Mouse (Mus musculus): ENCODE data around the gene Plscr3. TPM values are rescaled to one million over a fixed set of nuclear protein-coding genes. Genes with fewer than 3 reads are reported as not detected.

The Plscr3 gene
- polyA plus RNA-seq, 1 experiment from 2014 or later: 26.1 TPM

GRCm38 (mm10) chr11:69804972-69805909 is 40.9 kb upstream of the Plscr3 start, which contains the start of gene Tmem102:
Tmem102 (minus strand) TSS chr11:69805624.
- ATAC-seq (ENCODE audit: insufficient read depth): no peak
- H3K36me3 ChIP-seq (replicated peaks): no peaks in the 10 kb centered on the region
- H3K9ac ChIP-seq: 0 out of 2 replicates have a peak within 1 kb of the TSS, but pooled peaks have one; percentile 47
- H3K4me3 ChIP-seq (replicated peaks): peak within 1 kb of the TSS; percentile 11; the same call in 1 of the 2 replicates
- no peaks in the 10 kb centered on the region for H3K9me3 ChIP-seq (replicated peaks)
- peak within 1 kb of the TSS; percentile 78 for H3K4me2 ChIP-seq
- H3K4me1 ChIP-seq (replicated peaks): peaks cover 46% of the 10 kb centered on the region
- H3K27ac ChIP-seq (replicated peaks): no peak within 1 kb of the TSS
- 22% methylated on average over 29 of the region's 29 CpGs for WGBS (ENCODE audit: insufficient replicate concordance)
- peaks cover 91% of the 10 kb centered on the region for H3K27me3 ChIP-seq

GRCm38 (mm10) chr11:69806378-69806777 is 39.8 kb upstream of the Plscr3 start:
- no peak overlapping the region for H3K4me2 ChIP-seq
- H3K27me3 ChIP-seq: peaks cover 91% of the 10 kb centered on the region
- ATAC-seq (ENCODE audit: insufficient read depth): no peak
- no peak overlapping the region for H3K27ac ChIP-seq (replicated peaks)
- peaks cover 35% of the 10 kb centered on the region for H3K4me1 ChIP-seq (replicated peaks)
- no peak overlapping the region for H3K9ac ChIP-seq
- no peak overlapping the region for H3K4me3 ChIP-seq (replicated peaks)
- no peaks in the 10 kb centered on the region for H3K36me3 ChIP-seq (replicated peaks)
- H3K9me3 ChIP-seq (replicated peaks): no peaks in the 10 kb centered on the region
- whole genome bisulfite sequencing (ENCODE audit: insufficient replicate concordance): 73% methylated on average over 4 of the region's 4 CpGs

- H3K4me1 ChIP-seq (replicated peaks): peaks cover 24% of the 10 kb centered on the region
- no peak overlapping the region for H3K4me3 ChIP-seq (replicated peaks)
- ATAC-seq (ENCODE audit: insufficient read depth): no peak
- no peak overlapping the region for H3K9ac ChIP-seq
- no peaks in the 10 kb centered on the region for H3K9me3 ChIP-seq (replicated peaks)
- no peak overlapping the region for H3K27ac ChIP-seq (replicated peaks)
- 71% methylated on average over 2 of the region's 2 CpGs for WGBS (ENCODE audit: insufficient replicate concordance)
- H3K36me3 ChIP-seq (replicated peaks): no peaks in the 10 kb centered on the region
- H3K27me3 ChIP-seq: peaks cover 87% of the 10 kb centered on the region
- H3K4me2 ChIP-seq: no peak overlapping the region
Observed at GRCm38 (mm10) chr11:69807641-69808040, 38.5 kb upstream of the Plscr3 start.

GRCm38 (mm10) chr11:69810280-69810679 is 35.9 kb upstream of the Plscr3 start:
- Histone ChIP-seq H3K9me3 (replicated peaks) (no peaks in the 10 kb centered on the region), H3K4me2 (no peak overlapping the region), H3K4me1 (replicated peaks) (no peaks in the 10 kb centered on the region), H3K9ac (no peak overlapping the region), H3K27me3 (peaks cover 81% of the 10 kb centered on the region), H3K36me3 (replicated peaks) (no peaks in the 10 kb centered on the region), H3K27ac (replicated peaks) (no peak overlapping the region), H3K4me3 (replicated peaks) (no peak overlapping the region)
- ATAC-seq (ENCODE audit: insufficient read depth): no peak

GRCm38 (mm10) chr11:69815155-69815554 is 31.0 kb upstream of the Plscr3 start, which contains the start of gene Gm39566:
Gm39566 (minus strand) TSS chr11:69815298.
- Histone ChIP-seq H3K4me1 (replicated peaks) (no peaks in the 10 kb centered on the region), H3K4me3 (replicated peaks) (no peak within 1 kb of the TSS), H3K9ac (no peak within 1 kb of the TSS), H3K27me3 (peaks cover 51% of the 10 kb centered on the region), H3K4me2 (no peak within 1 kb of the TSS), H3K9me3 (replicated peaks) (no peaks in the 10 kb centered on the region), H3K36me3 (replicated peaks) (no peaks in the 10 kb centered on the region), H3K27ac (replicated peaks) (no peak within 1 kb of the TSS)
- ATAC-seq (ENCODE audit: insufficient read depth): no peak
- 47% methylated on average over 10 of the region's 10 CpGs for whole genome bisulfite sequencing (ENCODE audit: insufficient replicate concordance)

- no peak for ATAC-seq (ENCODE audit: insufficient read depth)
- Histone ChIP-seq H3K27me3 (peaks cover 41% of the 10 kb centered on the region), H3K9ac (no peak overlapping the region), H3K27ac (replicated peaks) (no peak overlapping the region), H3K4me3 (replicated peaks) (no peak overlapping the region), H3K4me2 (no peak overlapping the region), H3K4me1 (replicated peaks) (no peaks in the 10 kb centered on the region), H3K36me3 (replicated peaks) (no peaks in the 10 kb centered on the region), H3K9me3 (replicated peaks) (no peaks in the 10 kb centered on the region)
- WGBS (ENCODE audit: insufficient replicate concordance): 81% methylated on average over 12 of the region's 12 CpGs
Observed at GRCm38 (mm10) chr11:69816520-69816919, 29.7 kb upstream of the Plscr3 start.

GRCm38 (mm10) chr11:69818365-69818764 is 27.8 kb upstream of the Plscr3 start, which contains the start of gene Spem2:
Spem2 (minus strand) TSS chr11:69818465.
- WGBS (ENCODE audit: insufficient replicate concordance): 54% methylated on average over 2 of the region's 2 CpGs
- H3K9me3 ChIP-seq (replicated peaks): no peaks in the 10 kb centered on the region
- no peak within 1 kb of the TSS for H3K4me3 ChIP-seq (replicated peaks)
- no peak within 1 kb of the TSS for H3K9ac ChIP-seq
- ATAC-seq (ENCODE audit: insufficient read depth): no peak
- no peaks in the 10 kb centered on the region for H3K4me1 ChIP-seq (replicated peaks)
- no peak within 1 kb of the TSS for H3K4me2 ChIP-seq
- no peak within 1 kb of the TSS for H3K27ac ChIP-seq (replicated peaks)
- peaks cover 26% of the 10 kb centered on the region for H3K27me3 ChIP-seq
- no peaks in the 10 kb centered on the region for H3K36me3 ChIP-seq (replicated peaks)

- no peak overlapping the region for H3K4me2 ChIP-seq
- H3K9me3 ChIP-seq (replicated peaks): no peaks in the 10 kb centered on the region
- H3K36me3 ChIP-seq (replicated peaks): no peaks in the 10 kb centered on the region
- 65% methylated on average over 8 of the region's 8 CpGs for WGBS (ENCODE audit: insufficient replicate concordance)
- H3K27ac ChIP-seq (replicated peaks): no peak overlapping the region
- H3K9ac ChIP-seq: no peak overlapping the region
- H3K4me3 ChIP-seq (replicated peaks): no peak overlapping the region
- ATAC-seq (ENCODE audit: insufficient read depth): no peak
- H3K4me1 ChIP-seq (replicated peaks): no peaks in the 10 kb centered on the region
- H3K27me3 ChIP-seq: peaks cover 21% of the 10 kb centered on the region
Observed at GRCm38 (mm10) chr11:69818871-69819270, 27.3 kb upstream of the Plscr3 start.

GRCm38 (mm10) chr11:69822080-69822479 is 24.1 kb upstream of the Plscr3 start, which contains the start of gene Spem1:
Spem1 (minus strand) TSS chr11:69822180.
- no peak for ATAC-seq (ENCODE audit: insufficient read depth)
- Histone ChIP-seq H3K9ac (no peak within 1 kb of the TSS), H3K4me1 (replicated peaks) (no peaks in the 10 kb centered on the region), H3K27me3 (peaks cover 14% of the 10 kb centered on the region), H3K27ac (replicated peaks) (no peak within 1 kb of the TSS), H3K4me2 (no peak within 1 kb of the TSS), H3K36me3 (replicated peaks) (peaks cover 5% of the 10 kb centered on the region; the same call in 1 of the 2 replicates), H3K4me3 (replicated peaks) (no peak within 1 kb of the TSS), H3K9me3 (replicated peaks) (no peaks in the 10 kb centered on the region)
- WGBS (ENCODE audit: insufficient replicate concordance): 73% methylated on average over 3 of the region's 3 CpGs

- no peak overlapping the region for H3K4me2 ChIP-seq
Observed at GRCm38 (mm10) chr11:69823456-69823855, 22.7 kb upstream of the Plscr3 start.

GRCm38 (mm10) chr11:69828832-69829231 is 17.3 kb upstream of the Plscr3 start:
- ATAC-seq (ENCODE audit: insufficient read depth): no peak
- WGBS (ENCODE audit: insufficient replicate concordance): 78% methylated on average over 5 of the region's 5 CpGs
- H3K9me3 ChIP-seq (replicated peaks): no peaks in the 10 kb centered on the region
- H3K9ac ChIP-seq: no peak overlapping the region
- peaks cover 8% of the 10 kb centered on the region for H3K4me1 ChIP-seq (replicated peaks)
- no peak overlapping the region for H3K4me2 ChIP-seq
- peaks cover 5% of the 10 kb centered on the region; the same call in 1 of the 2 replicates for H3K36me3 ChIP-seq (replicated peaks)
- H3K27ac ChIP-seq (replicated peaks): no peak overlapping the region
- H3K4me3 ChIP-seq (replicated peaks): no peak overlapping the region
- peaks cover 36% of the 10 kb centered on the region for H3K27me3 ChIP-seq

More at GRCm38 (mm10) chr11:69823456-69823855, 22.7 kb upstream of the Plscr3 start:
- WGBS (ENCODE audit: insufficient replicate concordance): 58% methylated on average over 2 of the region's 2 CpGs
- Histone ChIP-seq H3K4me1 (replicated peaks) (no peaks in the 10 kb centered on the region), H3K4me3 (replicated peaks) (no peak overlapping the region), H3K9ac (no peak overlapping the region), H3K27ac (replicated peaks) (no peak overlapping the region), H3K36me3 (replicated peaks) (peaks cover 5% of the 10 kb centered on the region; the same call in 1 of the 2 replicates), H3K9me3 (replicated peaks) (no peaks in the 10 kb centered on the region), H3K27me3 (peaks cover 9% of the 10 kb centered on the region)
- ATAC-seq (ENCODE audit: insufficient read depth): no peak
